Mouse (Mus musculus) liver, embryonic 11.5 days (tissue): Measurements from ENCODE around the gene Spesp1. TPM values are rescaled to one million over a fixed set of nuclear protein-coding genes. Genes with fewer than 3 reads are reported as not detected.

Experiments
- ATAC-seq: fragments of 200-750 bp; cut with Nextera tagmentation; replicated peaks from 2 replicates; pipeline ENCODE4 v1.8.0; 2017; ENCODE audit warnings: moderate number of reproducible peaks, mild to moderate bottlenecking, moderate TSS enrichment, moderate library complexity; ENCODE audit not compliant: low FRiP score
- DNase-seq: peaks from one replicate; pipeline ENCODE4 v3.0.0-alpha.2; 2017; ENCODE audit warnings: low spot score
- H3K27ac ChIP-seq: fragments of 300-500 bp; sonication (generic); 2 replicates; pipeline ENCODE4 v1.5.1; 2014; ENCODE audit warnings: mild to moderate bottlenecking, low read depth, low read length, control low read depth
- H3K27me3 ChIP-seq: fragments of 300-500 bp; sonication (generic); replicated peaks from 2 replicates; pipeline ENCODE4 v1.6.1; 2014; ENCODE audit warnings: low read length, mixed read lengths; ENCODE audit not compliant: control insufficient read depth, insufficient read depth
- H3K36me3 ChIP-seq: fragments of 300-500 bp; sonication (generic); 2 replicates; pipeline ENCODE4 v1.6.1; 2014; ENCODE audit warnings: mild to moderate bottlenecking, low read length, moderate library complexity, mixed read lengths; ENCODE audit not compliant: control insufficient read depth, insufficient read depth
- H3K4me1 ChIP-seq: fragments of 300-500 bp; sonication (generic); replicated peaks from 2 replicates; pipeline ENCODE4 v1.6.1; 2014; ENCODE audit warnings: low read length, mixed read lengths; ENCODE audit not compliant: control insufficient read depth, insufficient read depth
- H3K4me2 ChIP-seq: fragments of 300-500 bp; sonication (generic); 2 replicates; pipeline ENCODE4 v1.6.1; 2014; ENCODE audit warnings: mild to moderate bottlenecking, control low read depth, moderate library complexity
- H3K4me3 ChIP-seq: fragments of 300-500 bp; sonication (generic); 2 replicates; pipeline ENCODE4 v1.5.1; 2014; ENCODE audit warnings: low read depth, low read length, control low read depth
- H3K9ac ChIP-seq: fragments of 300-500 bp; sonication (generic); 2 replicates; pipeline ENCODE4 v1.6.1; 2014; ENCODE audit warnings: low read depth, low read length, control low read depth
- H3K9me3 ChIP-seq: fragments of 300-500 bp; sonication (generic); 2 replicates; pipeline ENCODE4 v1.6.1; 2016; ENCODE audit warnings: low read length, inconsistent platforms, mixed read lengths; ENCODE audit not compliant: control insufficient read depth
- WGBS: fragments of 180-500 bp; shearing (Covaris S2); extraction: QIAGEN DNeasy Blood & Tissue Kit; methylation state at CpG from one replicate; pipeline ENCODE4 v1.1.7; 2014; 5-methylcytosine and 5-hydroxymethylcytosine counted together
- polyA plus RNA-seq: library from polyadenylated mRNA; unstranded; fragments of >200 nt; fragmentation: Nextera tagmentation; extraction: Ambion mirVana; gene quantifications from 2 replicates; pipeline ENCODE4 v1.2.1, GENCODE M21; 2014

Gene Spesp1
- polyA plus RNA-seq, 1 experiment from 2014 or later: not detected

GRCm38 (mm10) chr9:62284266-62284665 is 2.3 kb upstream of the Spesp1 start:
- Histone ChIP-seq H3K36me3 (no peaks in the 10 kb centered on the region), H3K9ac (no peak overlapping the region), H3K27ac (no peak overlapping the region), H3K27me3 (no peaks in the 10 kb centered on the region), H3K4me1 (no peaks in the 10 kb centered on the region), H3K4me3 (no peak overlapping the region), H3K4me2 (no peak overlapping the region), H3K9me3 (no peaks in the 10 kb centered on the region)
- 78% methylated on average over 7 of the region's 7 CpGs for WGBS
- DNase-seq (no peak), ATAC-seq (no peak)

- no peak for DNase-seq
- Histone ChIP-seq H3K27ac (no peak overlapping the region), H3K36me3 (no peaks in the 10 kb centered on the region), H3K4me1 (no peaks in the 10 kb centered on the region), H3K4me3 (no peak overlapping the region), H3K9ac (no peak overlapping the region), H3K4me2 (no peak overlapping the region), H3K9me3 (no peaks in the 10 kb centered on the region), H3K27me3 (no peaks in the 10 kb centered on the region)
- 69% methylated on average over 4 of the region's 4 CpGs for WGBS
- no peak for ATAC-seq
Measured at GRCm38 (mm10) chr9:62276899-62277298, 5.1 kb downstream of the Spesp1 start.

GRCm38 (mm10) chr9:62270775-62271399 is 11.1 kb downstream of the Spesp1 start:
- WGBS: 51% methylated on average over 7 of the region's 7 CpGs
- no peak for DNase-seq
- H3K9ac ChIP-seq: no peak overlapping the region

GRCm38 (mm10) chr9:62269161-62269560 is 12.8 kb downstream of the Spesp1 start:
- 79% methylated on average over 1 of the region's 1 CpGs for WGBS
- no peak for DNase-seq
- Histone ChIP-seq H3K9me3 (no peaks in the 10 kb centered on the region), H3K36me3 (no peaks in the 10 kb centered on the region), H3K4me1 (peaks cover 3% of the 10 kb centered on the region; the same call in 1 of the 2 replicates), H3K27me3 (no peaks in the 10 kb centered on the region), H3K4me3 (no peak overlapping the region), H3K27ac (no peak overlapping the region), H3K4me2 (no peak overlapping the region), H3K9ac (no peak overlapping the region)
- ATAC-seq: no peak

More at GRCm38 (mm10) chr9:62270775-62271399, 11.1 kb downstream of the Spesp1 start:
- Histone ChIP-seq H3K27ac (no peak overlapping the region), H3K4me3 (no peak overlapping the region), H3K27me3 (no peaks in the 10 kb centered on the region), H3K9me3 (no peaks in the 10 kb centered on the region), H3K4me2 (no peak overlapping the region), H3K36me3 (no peaks in the 10 kb centered on the region), H3K4me1 (no peaks in the 10 kb centered on the region; the same call in 1 of the 2 replicates)
- ATAC-seq: no peak

GRCm38 (mm10) chr9:62265278-62265677 is 16.7 kb downstream of the Spesp1 start:
- Histone ChIP-seq H3K27me3 (no peaks in the 10 kb centered on the region), H3K36me3 (no peaks in the 10 kb centered on the region), H3K4me2 (0 out of 2 replicates have a peak overlapping the region, but pooled peaks have one; percentile 5), H3K9me3 (no peaks in the 10 kb centered on the region), H3K27ac (no peak overlapping the region), H3K4me1 (0 out of 2 replicates have a peak, but pooled peaks cover 3% of the 10 kb centered on the region), H3K9ac (no peak overlapping the region), H3K4me3 (no peak overlapping the region)
- ATAC-seq (peak; percentile 63; the same call in 1 of the 2 replicates), DNase-seq (peak; percentile 50)
- 45% methylated on average over 10 of the region's 10 CpGs for WGBS

GRCm38 (mm10) chr9:62263652-62264051 is 18.4 kb downstream of the Spesp1 start:
- Histone ChIP-seq H3K27me3 (no peaks in the 10 kb centered on the region), H3K9me3 (no peaks in the 10 kb centered on the region), H3K9ac (no peak overlapping the region), H3K36me3 (no peaks in the 10 kb centered on the region), H3K4me2 (no peak overlapping the region), H3K4me3 (no peak overlapping the region), H3K4me1 (0 out of 2 replicates have a peak, but pooled peaks cover 3% of the 10 kb centered on the region), H3K27ac (no peak overlapping the region)
- 61% methylated on average over 5 of the region's 5 CpGs for WGBS
- DNase-seq: no peak
- ATAC-seq: no peak

- no peak overlapping the region for H3K9ac ChIP-seq
- ATAC-seq (no peak), DNase-seq (no peak)
- WGBS: 65% methylated on average over 3 of the region's 3 CpGs
- no peaks in the 10 kb centered on the region for H3K9me3 ChIP-seq
- no peaks in the 10 kb centered on the region for H3K27me3 ChIP-seq
- no peak overlapping the region for H3K27ac ChIP-seq
- no peaks in the 10 kb centered on the region for H3K36me3 ChIP-seq
- no peak overlapping the region for H3K4me3 ChIP-seq
- no peak overlapping the region for H3K4me2 ChIP-seq
- 0 out of 2 replicates have a peak, but pooled peaks cover 3% of the 10 kb centered on the region for H3K4me1 ChIP-seq
Measured at GRCm38 (mm10) chr9:62261406-62261805, 20.6 kb downstream of the Spesp1 start.

- no peak overlapping the region for H3K9ac ChIP-seq
- H3K4me2 ChIP-seq: no peak overlapping the region
- H3K4me1 ChIP-seq: 0 out of 2 replicates have a peak, but pooled peaks cover 3% of the 10 kb centered on the region
- DNase-seq (no peak), ATAC-seq (no peak)
- no peaks in the 10 kb centered on the region for H3K9me3 ChIP-seq
- H3K36me3 ChIP-seq: no peaks in the 10 kb centered on the region
- no peaks in the 10 kb centered on the region for H3K27me3 ChIP-seq
- no peak overlapping the region for H3K27ac ChIP-seq
- WGBS: 69% methylated on average over 5 of the region's 5 CpGs
- no peak overlapping the region for H3K4me3 ChIP-seq
Measured at GRCm38 (mm10) chr9:62261006-62261405, 21.0 kb downstream of the Spesp1 start.

- no peaks in the 10 kb centered on the region for H3K36me3 ChIP-seq
- no peaks in the 10 kb centered on the region for H3K4me1 ChIP-seq
- no peak overlapping the region for H3K9ac ChIP-seq
- H3K27me3 ChIP-seq: no peaks in the 10 kb centered on the region
- H3K4me3 ChIP-seq: no peak overlapping the region
- H3K27ac ChIP-seq: no peak overlapping the region
- H3K4me2 ChIP-seq: no peak overlapping the region
- H3K9me3 ChIP-seq: no peaks in the 10 kb centered on the region
- WGBS: 86% methylated on average over 11 of the region's 11 CpGs
- no peak for DNase-seq
- no peak for ATAC-seq
Measured at GRCm38 (mm10) chr9:62258005-62258404, 24.0 kb downstream of the Spesp1 start.
